Mouse (Mus musculus) spleen, embryonic (tissue): ENCODE results near the gene Lhx6.

Experiments
- CTCF ChIA-PET: fragments of 350-600 bp; sonication (Branson Sonifier 250); formaldehyde crosslinking; loops from one replicate; lab custom pipeline; 2022; lab: Charles Lee

Lhx6 gene

DNA sequence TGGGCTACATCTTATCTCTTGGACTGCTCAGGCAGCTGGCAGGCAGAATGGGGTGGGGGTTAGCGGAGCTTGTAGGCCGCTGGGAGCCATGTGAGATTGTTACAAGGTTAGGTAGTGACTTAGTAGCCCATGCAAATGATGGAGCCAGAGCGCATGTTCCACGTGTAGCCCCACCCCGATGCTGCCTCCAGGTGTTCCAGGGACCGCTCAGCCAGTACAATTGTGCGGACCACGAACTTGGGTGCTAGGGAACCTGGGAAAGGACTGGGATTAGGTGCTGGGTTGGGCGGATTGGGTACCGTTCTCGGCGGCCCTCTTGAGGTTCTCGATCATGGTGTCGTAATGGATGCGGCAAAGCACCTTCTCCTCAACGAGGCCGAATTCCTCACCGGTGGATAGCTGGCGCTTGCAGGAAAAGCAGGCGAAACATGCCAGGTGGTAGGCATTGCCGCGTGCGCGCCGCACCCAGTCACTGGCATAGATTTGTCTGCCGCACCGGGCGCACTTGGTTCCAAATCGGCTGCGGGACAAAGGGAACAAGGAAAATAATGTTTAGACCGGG, 11.2 kb downstream of the Lhx6 start:
- CTCF ChIA-PET = no interaction called here

DNA sequence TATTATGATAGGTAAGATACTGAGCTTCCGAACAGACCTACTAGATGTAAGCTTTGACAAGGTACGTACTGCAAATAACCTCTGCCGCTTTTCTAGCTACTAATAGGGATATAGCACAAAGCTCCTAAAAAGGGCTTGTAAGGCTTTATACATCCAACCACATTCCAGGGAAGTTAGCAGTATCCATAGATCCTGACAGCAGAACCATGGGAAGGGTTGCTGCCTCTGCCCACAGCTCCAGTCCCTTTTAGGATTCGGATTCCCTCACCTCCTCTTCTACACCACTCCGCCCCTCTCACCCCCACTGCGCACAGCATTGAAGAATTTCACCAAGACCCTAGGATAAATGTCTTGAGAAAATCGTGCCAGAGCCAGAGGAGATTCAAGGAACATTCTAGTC, 11.9 kb downstream of the Lhx6 start:
- CTCF ChIA-PET = no interaction called here

GRCm38 (mm10) chr2:36092748-36093147, 12.5 kb downstream of the Lhx6 start:
- CTCF ChIA-PET = no interaction called here

DNA sequence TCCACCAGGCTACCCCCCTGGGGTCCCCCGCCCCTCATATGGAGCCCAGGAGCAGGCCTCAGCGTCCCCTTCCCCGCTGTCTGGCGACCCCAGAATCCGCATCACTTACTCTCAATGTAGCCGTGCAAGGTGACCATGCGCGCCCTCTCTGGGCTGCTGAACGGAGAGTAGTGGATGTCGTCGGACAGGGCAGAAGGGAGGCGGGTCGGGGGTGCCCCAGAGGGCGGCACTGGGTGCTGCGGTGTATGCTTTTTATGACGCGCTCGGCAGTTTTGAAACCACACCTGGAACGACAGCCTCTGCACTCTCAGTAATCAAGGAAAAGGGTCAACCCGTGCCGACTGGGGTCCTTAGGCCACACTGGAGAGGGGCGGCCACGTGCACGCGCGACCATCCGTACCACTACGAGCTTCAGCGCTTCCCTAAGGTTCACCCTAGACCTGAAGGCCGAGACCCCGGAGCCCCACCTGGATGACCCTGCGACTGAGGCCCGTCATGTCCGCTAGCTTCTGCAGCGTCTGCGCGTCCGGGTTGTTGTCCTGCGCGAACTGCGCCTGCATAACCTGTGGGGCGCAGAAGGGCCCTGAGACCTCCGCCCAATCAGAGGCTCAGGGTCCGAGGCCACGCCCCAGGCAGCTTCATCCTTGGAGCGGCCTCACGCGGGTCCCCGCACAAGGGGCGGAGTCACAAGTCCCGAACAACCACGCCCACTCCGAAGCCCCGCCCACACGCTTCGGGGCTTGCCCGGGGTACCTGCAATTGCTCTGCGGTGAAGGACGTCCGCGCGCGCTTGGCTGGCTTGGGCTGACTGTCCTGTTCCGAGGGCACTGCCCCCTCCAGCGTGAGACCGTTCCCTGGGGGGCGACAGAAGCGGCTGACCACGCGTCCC, 14.1 kb downstream of the Lhx6 start:
- CTCF ChIA-PET = interaction anchor here (0.6 kb wide), 1 partner anchor 188 kb away, joined by 4 read pairs; no protein-coding TSS in a partner anchor

DNA sequence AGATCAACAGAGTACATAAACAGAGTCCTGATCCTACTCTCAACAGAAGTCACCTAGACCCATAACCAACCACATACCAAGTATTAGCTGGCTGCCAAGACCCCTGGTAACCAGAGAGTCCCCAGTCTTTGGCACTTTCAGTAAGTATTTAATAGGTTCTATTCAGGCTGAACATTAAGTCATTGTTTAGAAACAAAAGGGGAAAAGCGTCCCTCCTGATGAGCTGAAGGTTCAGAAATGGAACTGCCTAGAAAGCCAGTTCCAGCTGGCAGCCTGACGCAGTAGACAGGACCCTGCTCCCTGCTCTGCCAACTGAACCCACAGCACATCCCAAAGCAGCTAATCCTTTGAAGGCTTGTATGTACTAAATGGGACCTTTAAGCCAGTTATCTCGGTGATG, 16.0 kb downstream of the Lhx6 start:
- CTCF ChIA-PET = no interaction called here

GRCm38 (mm10) chr2:36085041-36085440, 20.2 kb downstream of the Lhx6 start:
- CTCF ChIA-PET = no interaction called here

DNA sequence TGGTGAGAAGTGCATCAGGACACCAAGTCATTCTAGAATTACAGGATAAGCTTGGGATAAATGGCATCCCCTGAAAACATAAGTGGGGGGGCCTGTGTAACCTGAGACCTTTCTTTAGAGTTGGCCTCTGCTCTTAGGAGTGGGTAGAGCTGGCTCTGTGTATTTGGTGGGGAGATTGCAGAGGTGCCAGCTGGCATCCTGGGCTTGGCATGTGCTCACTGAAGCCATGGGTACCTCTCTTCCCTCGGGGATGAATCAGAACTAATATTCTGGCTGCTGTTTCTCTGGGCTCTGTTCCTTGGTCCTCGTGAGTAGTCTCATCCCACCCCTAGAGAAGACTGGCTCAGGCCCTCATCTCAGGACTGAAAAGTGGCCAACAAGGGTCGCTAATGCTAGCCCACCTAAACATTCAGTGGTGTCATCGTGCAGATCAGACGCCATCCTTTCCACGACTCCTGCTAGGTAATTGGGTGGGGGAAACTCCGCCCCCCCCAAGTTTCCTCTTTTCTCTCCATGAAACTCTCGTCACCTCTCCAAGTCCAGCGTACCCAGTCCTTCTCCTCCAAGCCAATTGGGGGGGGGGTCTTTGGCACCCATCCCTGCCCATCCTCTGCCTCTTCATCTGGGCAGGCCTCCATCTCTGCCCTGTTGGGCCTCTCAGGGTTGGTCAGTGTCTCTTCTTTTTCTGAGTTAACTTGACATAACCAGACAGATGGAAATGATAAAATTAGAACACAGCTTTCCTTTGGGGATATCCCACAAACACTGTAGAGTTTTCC, 22.2 kb downstream of the Lhx6 start:
- CTCF ChIA-PET = no interaction called here

DNA sequence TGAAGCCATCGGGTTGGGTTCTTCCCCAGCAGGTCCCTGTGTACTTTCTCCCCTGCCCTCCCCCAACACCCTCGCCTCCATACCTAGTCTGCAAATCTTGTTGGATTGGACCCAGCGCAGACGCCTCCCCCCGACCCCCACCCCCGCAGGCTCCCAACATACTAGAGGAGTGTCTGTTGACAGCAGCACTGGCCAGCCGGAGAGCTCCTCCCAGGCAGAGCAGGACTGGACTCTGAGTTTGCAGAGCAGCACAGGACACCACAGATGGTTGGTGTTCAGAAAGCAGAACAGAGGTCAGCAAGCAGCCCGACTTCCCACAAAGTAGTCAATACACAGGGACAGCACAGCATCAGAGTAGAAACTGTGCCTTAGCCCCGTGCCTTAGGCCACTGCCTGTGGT, 23.8 kb downstream of the Lhx6 start:
- CTCF ChIA-PET = interaction anchor here (0.5 kb wide), 1 partner anchor 45 kb away, joined by 6 read pairs; no protein-coding TSS in a partner anchor

- CTCF ChIA-PET = interaction anchor here (0.7 kb wide), 1 partner anchor 9 kb away, joined by 6 read pairs; no protein-coding TSS in a partner anchor
Measured at GRCm38 (mm10) chr2:36077160-36077761, 27.9 kb downstream of the Lhx6 start.

GRCm38 (mm10) chr2:36075210-36075609, 30.0 kb downstream of the Lhx6 start:
- CTCF ChIA-PET = no interaction called here

DNA sequence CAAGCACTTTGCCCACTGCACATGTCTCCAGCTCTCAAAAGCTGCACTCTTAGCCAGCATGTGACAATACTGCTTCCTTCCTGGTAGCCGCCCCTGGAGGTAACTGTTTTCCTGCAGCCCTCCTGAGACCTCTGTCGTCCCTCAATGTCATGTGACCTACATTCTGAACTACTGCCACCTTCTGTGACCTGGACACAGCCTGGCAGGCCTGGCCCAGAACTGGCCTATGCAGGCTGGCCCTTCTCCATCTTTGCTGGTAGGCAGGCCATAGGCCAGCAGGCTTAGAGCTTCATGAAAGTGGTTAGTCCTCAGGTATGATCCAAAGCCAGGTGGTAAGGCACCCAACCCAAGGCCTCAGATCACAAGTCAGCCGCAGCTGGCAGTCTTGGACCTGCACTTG, 31.4 kb downstream of the Lhx6 start:
- CTCF ChIA-PET = no interaction called here

- CTCF ChIA-PET = interaction anchor here (0.8 kb wide), 1 partner anchor 21 kb away, joined by 3 read pairs; no protein-coding TSS in a partner anchor
Measured at GRCm38 (mm10) chr2:36071660-36072305, 33.4 kb downstream of the Lhx6 start.

GRCm38 (mm10) chr2:36067132-36067531, 38.1 kb downstream of the Lhx6 start:
- CTCF ChIA-PET = no interaction called here

DNA sequence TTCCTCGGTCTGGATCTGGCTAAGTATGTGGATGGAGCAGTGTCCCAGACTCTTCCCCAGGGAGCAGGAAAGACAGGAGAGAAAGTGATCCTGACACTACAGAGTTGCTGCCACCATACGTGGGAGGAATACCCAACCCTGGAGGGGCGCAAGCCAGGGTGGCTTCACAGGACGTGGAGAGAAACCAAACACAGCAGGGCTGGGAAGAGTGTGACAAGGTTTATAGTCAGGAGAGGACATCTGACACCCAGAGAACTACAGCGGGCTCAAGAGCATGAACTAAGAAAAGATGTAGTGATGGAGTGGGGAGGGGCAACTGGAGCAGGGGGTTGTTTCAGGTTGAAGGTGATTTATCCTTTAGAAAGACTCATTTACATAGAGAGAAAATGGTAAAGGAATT, 43.8 kb downstream of the Lhx6 start:
- CTCF ChIA-PET = no interaction called here

- CTCF ChIA-PET = no interaction called here
Measured at GRCm38 (mm10) chr2:36056248-36056647, 49.0 kb downstream of the Lhx6 start.

- CTCF ChIA-PET = interaction anchor here (0.7 kb wide), 1 partner anchor 80 kb away, joined by 4 read pairs; no protein-coding TSS in a partner anchor
Measured at GRCm38 (mm10) chr2:36053249-36053648, 52.0 kb downstream of the Lhx6 start.

- CTCF ChIA-PET = no interaction called here
Measured at GRCm38 (mm10) chr2:36049567-36049954, 55.6 kb downstream of the Lhx6 start.

DNA sequence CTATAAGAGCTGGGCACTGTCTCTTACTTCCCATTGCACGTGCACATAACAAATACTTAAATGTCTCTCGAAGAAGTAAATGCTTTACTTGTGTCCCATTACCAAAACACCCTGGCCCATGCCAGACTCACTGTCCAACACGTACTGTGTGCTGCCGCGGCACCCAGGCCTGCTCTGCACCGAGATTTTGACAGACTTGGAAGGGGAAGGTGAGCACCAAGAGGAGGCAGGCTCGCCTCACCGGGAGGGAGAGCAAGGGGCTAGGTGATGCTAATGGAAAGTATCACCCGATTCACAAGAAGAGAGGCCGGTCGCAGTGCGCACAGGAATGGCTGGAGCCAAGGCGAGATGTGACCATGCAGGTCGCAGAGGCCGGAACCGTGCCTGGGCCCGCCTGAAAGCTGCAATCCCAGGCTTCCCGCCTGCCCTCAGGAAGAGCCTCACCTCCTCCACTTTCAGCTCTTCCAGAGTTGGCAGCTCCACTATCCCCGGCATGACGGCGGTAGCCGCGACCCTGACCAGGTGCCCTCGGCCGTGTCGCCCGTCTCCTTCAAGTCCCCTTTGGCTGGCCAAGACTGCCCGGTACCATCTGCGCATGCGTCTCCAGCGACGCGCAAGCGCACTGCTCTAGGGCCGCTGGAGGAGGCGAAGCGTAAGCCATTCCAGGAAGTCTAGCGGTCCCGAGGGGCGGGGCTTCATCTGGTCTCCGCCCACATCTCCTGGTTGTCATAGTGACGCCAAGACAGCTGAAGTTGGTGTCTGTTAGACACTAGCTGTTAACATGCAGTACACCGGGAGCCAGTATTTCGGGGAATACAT, 56.3 kb downstream of the Lhx6 start, which contains the start of the genes Ndufa8 and Morn5:
Gene Ndufa8, minus strand, starts transcription at position 659 of the 819 bp plus-strand sequence.
Gene Morn5, plus strand, starts transcription at position 711 of the 819 bp plus-strand sequence.
- CTCF ChIA-PET = interaction anchor here (0.9 kb wide), 1 partner anchor 168 kb away, joined by 3 read pairs; no protein-coding TSS in a partner anchor

GRCm38 (mm10) chr2:36048164-36048563, 57.0 kb downstream of the Lhx6 start:
- CTCF ChIA-PET = interaction anchor here (0.9 kb wide), 1 partner anchor 168 kb away, joined by 3 read pairs; no protein-coding TSS in a partner anchor

- CTCF ChIA-PET = no interaction called here
Measured at GRCm38 (mm10) chr2:36040872-36041271, 64.3 kb downstream of the Lhx6 start.
